Mouse (Mus musculus) yolk sac, embryonic 10.5 days (tissue): Measurements from ENCODE around the gene Tmem41b.
A peak's percentile ranks its signal among the peaks of the same experiment; 100 is the strongest.
"Not testable (repeated sequence)": the region's sequence is repeated elsewhere in the genome, so short reads cannot be mapped to it uniquely, and the experiment has no call there.

ENCODE experiments used
- DNase-seq: peaks from one replicate; pipeline ENCODE4 v3.0.0-alpha.2; 2017; ENCODE audit warnings: low spot score

Tmem41b gene

GRCm38 (mm10) chr7:109986775-109987174 is at the start of gene Tmem41b:
Gene Tmem41b, minus strand, starts transcription at chr7:109986929.
- not testable (repeated sequence) for DNase-seq

- no peak for DNase-seq
These were observed 43.6 kb upstream of the Tmem41b start for GRCm38 (mm10) chr7:110030342-110030741.

- DNase-seq, result no peak
These were observed 42.1 kb upstream of the Tmem41b start for GRCm38 (mm10) chr7:110028826-110029225.

- DNase-seq, result no peak
These were observed 39.9 kb upstream of the Tmem41b start for GRCm38 (mm10) chr7:110026594-110026993.

- DNase-seq, result no peak
These were observed 36.8 kb upstream of the Tmem41b start for GRCm38 (mm10) chr7:110023553-110023952.

GRCm38 (mm10) chr7:110018631-110019482 is 32.1 kb upstream of the Tmem41b start:
- no peak for DNase-seq

GRCm38 (mm10) chr7:110018117-110018630 is 31.4 kb upstream of the Tmem41b start, which contains the start of gene Ipo7:
Gene Ipo7, plus strand, starts transcription at chr7:110018274.
- DNase-seq, result peak; percentile 93

- DNase-seq, result no peak
These were observed 27.5 kb upstream of the Tmem41b start for GRCm38 (mm10) chr7:110014272-110014671.

- no peak for DNase-seq
These were observed 24.7 kb upstream of the Tmem41b start for GRCm38 (mm10) chr7:110011417-110011816.

- DNase-seq, result no peak
These were observed 22.4 kb upstream of the Tmem41b start for GRCm38 (mm10) chr7:110009084-110009483.

- no peak for DNase-seq
These were observed 21.8 kb upstream of the Tmem41b start for GRCm38 (mm10) chr7:110008513-110008912.

GRCm38 (mm10) chr7:110006471-110007195 is 19.9 kb upstream of the Tmem41b start:
- no peak for DNase-seq

GRCm38 (mm10) chr7:110005976-110006375 is 19.2 kb upstream of the Tmem41b start:
- no peak for DNase-seq

- peak; percentile 81 for DNase-seq
These were observed 16.2 kb upstream of the Tmem41b start for GRCm38 (mm10) chr7:110002968-110003367.

GRCm38 (mm10) chr7:110002092-110002491 is 15.4 kb upstream of the Tmem41b start:
- no peak for DNase-seq

GRCm38 (mm10) chr7:109998388-109998787 is 11.7 kb upstream of the Tmem41b start:
- DNase-seq, result peak; percentile 45

GRCm38 (mm10) chr7:109993157-109993959 is 6.6 kb upstream of the Tmem41b start:
- DNase-seq, result no peak

GRCm38 (mm10) chr7:109991286-109991685 is 4.6 kb upstream of the Tmem41b start:
- DNase-seq, result no peak

- peak; percentile 100 for DNase-seq
These were observed 528 bp downstream of the Tmem41b start for GRCm38 (mm10) chr7:109986133-109986669.

GRCm38 (mm10) chr7:109985661-109986132 is 1.0 kb downstream of the Tmem41b start:
- no peak for DNase-seq

GRCm38 (mm10) chr7:109984608-109985007 is 2.1 kb downstream of the Tmem41b start:
- not testable (repeated sequence) for DNase-seq
